Mouse (Mus musculus) megakaryocyte, embryonic 14.5 days (primary cell): ENCODE measurements at regions not wholly inside any gene's neighbourhood (a gene's known extent, or its start where the extent isn't known, plus 50 kb on each side); places are given as distances from the start of the nearest gene placed in this dataset.

Source experiments
- H3K27me3 ChIP-seq: replicated peaks from 2 replicates; pipeline ENCODE3; 2012; ENCODE audit warnings: inconsistent platforms
- H3K36me3 ChIP-seq: replicated peaks from 2 replicates; pipeline ENCODE3; 2012; ENCODE audit warnings: low read length, inconsistent platforms, mixed read lengths
- H3K4me1 ChIP-seq: 2 replicates; pipeline ENCODE4 v1.6.1; 2012; ENCODE audit warnings: inconsistent platforms
- H3K4me3 ChIP-seq: replicated peaks from 2 replicates; pipeline ENCODE3; 2012; ENCODE audit warnings: moderate library complexity, mild to moderate bottlenecking, inconsistent platforms
- H3K9me3 ChIP-seq: 2 replicates; pipeline ENCODE4 v1.6.1; 2012; ENCODE audit warnings: inconsistent platforms
- FLI1 ChIP-seq: IDR thresholded peaks from 2 replicates; pipeline ENCODE4 v1.6.1; 2012; ENCODE audit warnings: low read length, inconsistent platforms, mixed read lengths
- GATA1 ChIP-seq: IDR thresholded peaks from 3 replicates; pipeline ENCODE4 v1.6.1; 2012; ENCODE audit warnings: mixed read lengths, low read length, inconsistent platforms, borderline replicate concordance

GRCm38 (mm10) chr15:96926660-96927059, 129.1 kb downstream of the Slc38a4 start:
- TF ChIP-seq GATA1 (no peak), FLI1 (no peak)
- H3K4me1 ChIP-seq: no peaks in the 10 kb centered on the region
- H3K27me3 ChIP-seq: no peaks in the 10 kb centered on the region
- peaks cover 5% of the 10 kb centered on the region; the same call in 1 of the 2 replicates for H3K9me3 ChIP-seq
- H3K4me3 ChIP-seq: no peak overlapping the region
- H3K36me3 ChIP-seq: no peaks in the 10 kb centered on the region

GRCm38 (mm10) chr15:96916586-96916985, 139.2 kb downstream of the Slc38a4 start:
- Histone ChIP-seq H3K27me3 (peaks cover 2% of the 10 kb centered on the region), H3K9me3 (0 out of 2 replicates have a peak, but pooled peaks cover 4% of the 10 kb centered on the region), H3K4me3 (no peak overlapping the region), H3K4me1 (no peaks in the 10 kb centered on the region), H3K36me3 (no peaks in the 10 kb centered on the region)
- TF ChIP-seq FLI1: no peak
- no peak for TF ChIP-seq GATA1

GRCm38 (mm10) chr15:96915544-96915943, 140.2 kb downstream of the Slc38a4 start:
- Histone ChIP-seq H3K27me3 (peaks cover 2% of the 10 kb centered on the region), H3K4me1 (no peaks in the 10 kb centered on the region), H3K36me3 (no peaks in the 10 kb centered on the region), H3K4me3 (no peak overlapping the region), H3K9me3 (0 out of 2 replicates have a peak, but pooled peaks cover 4% of the 10 kb centered on the region)
- TF ChIP-seq FLI1: no peak
- TF ChIP-seq GATA1: no peak

- peaks cover 8% of the 10 kb centered on the region; the same call in 1 of the 2 replicates for H3K9me3 ChIP-seq
Measured at GRCm38 (mm10) chr15:96914988-96915387, 140.8 kb downstream of the Slc38a4 start.

GRCm38 (mm10) chr15:96905520-96905919, 150.2 kb downstream of the Slc38a4 start:
- no peak overlapping the region for H3K4me3 ChIP-seq
- TF ChIP-seq FLI1 (no peak), GATA1 (no peak)
- H3K4me1 ChIP-seq: no peaks in the 10 kb centered on the region
- no peaks in the 10 kb centered on the region for H3K27me3 ChIP-seq
- no peaks in the 10 kb centered on the region for H3K36me3 ChIP-seq
- peaks cover 20% of the 10 kb centered on the region for H3K9me3 ChIP-seq

More at GRCm38 (mm10) chr15:96914988-96915387, 140.8 kb downstream of the Slc38a4 start:
- peaks cover 2% of the 10 kb centered on the region for H3K27me3 ChIP-seq
- H3K36me3 ChIP-seq: no peaks in the 10 kb centered on the region
- no peak for TF ChIP-seq FLI1
- H3K4me3 ChIP-seq: no peak overlapping the region
- no peaks in the 10 kb centered on the region for H3K4me1 ChIP-seq

GRCm38 (mm10) chr15:96903461-96903860, 152.3 kb downstream of the Slc38a4 start:
- Histone ChIP-seq H3K27me3 (peaks cover under 1% of the 10 kb centered on the region), H3K4me1 (no peaks in the 10 kb centered on the region), H3K4me3 (no peak overlapping the region), H3K36me3 (no peaks in the 10 kb centered on the region), H3K9me3 (peaks cover 17% of the 10 kb centered on the region)
- no peak for TF ChIP-seq FLI1
- no peak for TF ChIP-seq GATA1

- H3K4me1 ChIP-seq: no peaks in the 10 kb centered on the region
- H3K27me3 ChIP-seq: peaks cover 2% of the 10 kb centered on the region
- H3K36me3 ChIP-seq: no peaks in the 10 kb centered on the region
- no peak overlapping the region for H3K4me3 ChIP-seq
- TF ChIP-seq FLI1 (no peak), GATA1 (no peak)
- peaks cover 19% of the 10 kb centered on the region for H3K9me3 ChIP-seq
Measured at GRCm38 (mm10) chr15:96902781-96903180, 153.0 kb downstream of the Slc38a4 start.

- peaks cover 2% of the 10 kb centered on the region for H3K27me3 ChIP-seq
- peaks cover 16% of the 10 kb centered on the region for H3K9me3 ChIP-seq
- H3K4me1 ChIP-seq: no peaks in the 10 kb centered on the region
- no peaks in the 10 kb centered on the region for H3K36me3 ChIP-seq
- TF ChIP-seq FLI1: no peak
- no peak for TF ChIP-seq GATA1
- no peak overlapping the region for H3K4me3 ChIP-seq
Measured at GRCm38 (mm10) chr15:96901616-96902015, 154.1 kb downstream of the Slc38a4 start.

- TF ChIP-seq GATA1 (no peak), FLI1 (no peak)
- no peaks in the 10 kb centered on the region for H3K36me3 ChIP-seq
- no peaks in the 10 kb centered on the region for H3K4me1 ChIP-seq
- H3K4me3 ChIP-seq: peak overlapping the region; percentile 23
- peaks cover 3% of the 10 kb centered on the region; the same call in 1 of the 2 replicates for H3K9me3 ChIP-seq
- H3K27me3 ChIP-seq: peaks cover 2% of the 10 kb centered on the region
Measured at GRCm38 (mm10) chr15:96898285-96898684, 157.5 kb downstream of the Slc38a4 start.

GRCm38 (mm10) chr15:96884901-96885300, 170.9 kb downstream of the Slc38a4 start:
- H3K4me3 ChIP-seq: no peak overlapping the region
- H3K4me1 ChIP-seq: no peaks in the 10 kb centered on the region
- no peaks in the 10 kb centered on the region for H3K27me3 ChIP-seq
- no peak for TF ChIP-seq GATA1
- no peaks in the 10 kb centered on the region for H3K36me3 ChIP-seq
- 0 out of 2 replicates have a peak, but pooled peaks cover 5% of the 10 kb centered on the region for H3K9me3 ChIP-seq

GRCm38 (mm10) chr15:96883754-96884153, 172.0 kb downstream of the Slc38a4 start:
- H3K4me1 ChIP-seq: no peaks in the 10 kb centered on the region
- TF ChIP-seq GATA1: no peak
- no peak for TF ChIP-seq FLI1

More at GRCm38 (mm10) chr15:96883754-96884153, 172.0 kb downstream of the Slc38a4 start:
- Histone ChIP-seq H3K27me3 (no peaks in the 10 kb centered on the region), H3K9me3 (0 out of 2 replicates have a peak, but pooled peaks cover 5% of the 10 kb centered on the region), H3K4me3 (no peak overlapping the region), H3K36me3 (no peaks in the 10 kb centered on the region)
